Mouse (Mus musculus) cerebellum, adult 2 months (tissue): ENCODE results near the gene Lonrf2. TPM values are rescaled to one million over a fixed set of nuclear protein-coding genes. Genes with fewer than 3 reads are reported as not detected.

Source experiments
- DNase-seq, 2 experiments: peaks; one replicate each; pipeline ENCODE4 v3.0.0; 2021
- H3K27ac ChIP-seq: fragments of 200-500 bp; 2 replicates; pipeline ENCODE4 v1.5.1; 2012; ENCODE audit warnings: low read length, control low read depth, inconsistent platforms; ENCODE audit not compliant: insufficient read depth
- H3K27me3 ChIP-seq: fragments of 200-500 bp; 2 replicates; pipeline ENCODE4 v1.6.1; 2012; ENCODE audit warnings: inconsistent platforms, mild to moderate bottlenecking, low read length, moderate library complexity; ENCODE audit not compliant: control insufficient read depth, insufficient read depth
- H3K4me1 ChIP-seq: fragments of 200-500 bp; 2 replicates; pipeline ENCODE4 v1.6.1; 2011; ENCODE audit warnings: low read length; ENCODE audit not compliant: control insufficient read depth, insufficient read depth
- H3K4me3 ChIP-seq: fragments of 200-500 bp; replicated peaks from 2 replicates; pipeline ENCODE3; 2011; ENCODE audit warnings: mild to moderate bottlenecking, low read depth, low read length, control low read depth; ENCODE audit not compliant: insufficient read depth
- CTCF ChIP-seq: fragments of 200-500 bp; IDR thresholded peaks from 2 replicates; pipeline ENCODE4 v1.5.1; 2011; ENCODE audit warnings: low read depth, mild to moderate bottlenecking, control low read depth, low read length, moderate library complexity, borderline replicate concordance; ENCODE audit not compliant: insufficient read depth
- POLR2A ChIP-seq: fragments of 200-500 bp; IDR thresholded peaks from 2 replicates; pipeline ENCODE4 v1.6.1; 2011; ENCODE audit warnings: low read length, control low read depth, borderline replicate concordance; ENCODE audit not compliant: insufficient read depth
- WGBS: fragments of 180-500 bp; shearing (Covaris S2); methylation state at CpG from one replicate; pipeline ENCODE4 v1.1.7; 2018; 5-methylcytosine and 5-hydroxymethylcytosine counted together
- polyA plus RNA-seq: library from polyadenylated mRNA; depleted of rRNA; stranded (reverse); fragments of >200 nt; gene quantifications from 2 replicates; pipeline ENCODE4 v1.2.3, GENCODE M21; 2012

Gene Lonrf2
- polyA plus RNA-seq, 1 experiment = 66.4 TPM

- no peak for DNase-seq
- no peak overlapping the region for H3K4me3 ChIP-seq
- TF ChIP-seq CTCF (no peak), POLR2A (no peak)
- no peak overlapping the region for H3K27ac ChIP-seq
- no peaks in the 10 kb centered on the region for H3K27me3 ChIP-seq
- H3K4me1 ChIP-seq = no peaks in the 10 kb centered on the region; the same call in 1 of the 2 replicates
- WGBS = 88% methylated on average over 7 of the region's 7 CpGs
Measured at GRCm38 (mm10) chr1:38777500-38777899, 59.0 kb downstream of the Lonrf2 start.

GRCm38 (mm10) chr1:38775713-38776112 lies 60.8 kb downstream of the Lonrf2 start:
- 93% methylated on average over 5 of the region's 5 CpGs for WGBS

GRCm38 (mm10) chr1:38770676-38771075 lies 65.8 kb downstream of the Lonrf2 start:
- TF ChIP-seq CTCF (no peak), POLR2A (no peak)
- Histone ChIP-seq H3K4me1 (no peaks in the 10 kb centered on the region), H3K27ac (no peak overlapping the region), H3K4me3 (no peak overlapping the region), H3K27me3 (no peaks in the 10 kb centered on the region)
- WGBS = 91% methylated on average over 3 of the region's 3 CpGs
- DNase-seq = no peak

More at GRCm38 (mm10) chr1:38775713-38776112, 60.8 kb downstream of the Lonrf2 start:
- no peak for TF ChIP-seq POLR2A
- TF ChIP-seq CTCF = no peak
- Histone ChIP-seq H3K4me1 (no peaks in the 10 kb centered on the region; the same call in 1 of the 2 replicates), H3K27me3 (no peaks in the 10 kb centered on the region), H3K4me3 (no peak overlapping the region), H3K27ac (no peak overlapping the region)
- no peak for DNase-seq

- H3K27ac ChIP-seq = no peak overlapping the region
- no peak for TF ChIP-seq POLR2A
- peak; percentile 63; the same call in 1 of the 2 replicates for TF ChIP-seq CTCF
- peak; percentile 53 to 68 for DNase-seq
- H3K4me3 ChIP-seq = no peak overlapping the region
- 18% methylated on average over 6 of the region's 6 CpGs for WGBS
- H3K4me1 ChIP-seq = no peaks in the 10 kb centered on the region
- H3K27me3 ChIP-seq = no peaks in the 10 kb centered on the region
Measured at GRCm38 (mm10) chr1:38769920-38770319, 66.6 kb downstream of the Lonrf2 start.

GRCm38 (mm10) chr1:38767812-38768211 lies 68.7 kb downstream of the Lonrf2 start:
- Histone ChIP-seq H3K4me1 (no peaks in the 10 kb centered on the region), H3K4me3 (no peak overlapping the region), H3K27ac (no peak overlapping the region), H3K27me3 (no peaks in the 10 kb centered on the region)
- TF ChIP-seq POLR2A (no peak), CTCF (peak; percentile 64)
- 21% methylated on average over 11 of the region's 11 CpGs for WGBS
- peak; percentile 20 to 53 for DNase-seq

- no peaks in the 10 kb centered on the region for H3K4me1 ChIP-seq
- H3K27ac ChIP-seq = no peak overlapping the region
- TF ChIP-seq POLR2A (no peak), CTCF (no peak)
- no peak for DNase-seq
- 73% methylated on average over 18 of the region's 18 CpGs for WGBS
- H3K27me3 ChIP-seq = no peaks in the 10 kb centered on the region
- H3K4me3 ChIP-seq = no peak overlapping the region
Measured at GRCm38 (mm10) chr1:38766661-38767572, 69.6 kb downstream of the Lonrf2 start.

GRCm38 (mm10) chr1:38766254-38766653 lies 70.3 kb downstream of the Lonrf2 start:
- Histone ChIP-seq H3K27me3 (no peaks in the 10 kb centered on the region), H3K4me1 (no peaks in the 10 kb centered on the region), H3K4me3 (no peak overlapping the region), H3K27ac (no peak overlapping the region)
- 82% methylated on average over 4 of the region's 4 CpGs for WGBS
- TF ChIP-seq CTCF (no peak), POLR2A (no peak)
- DNase-seq = no peak

GRCm38 (mm10) chr1:38763960-38764613 lies 72.4 kb downstream of the Lonrf2 start:
- Histone ChIP-seq H3K27me3 (no peaks in the 10 kb centered on the region), H3K27ac (no peak overlapping the region), H3K4me3 (no peak overlapping the region), H3K4me1 (peaks cover 4% of the 10 kb centered on the region; the same call in 1 of the 2 replicates)
- no peak for DNase-seq
- TF ChIP-seq CTCF = no peak
- no peak for TF ChIP-seq POLR2A
- 78% methylated on average over 10 of the region's 10 CpGs for WGBS
